Mouse (Mus musculus) CH12F3 (cell line): ENCODE measurements around the gene Mag.
"Not testable (repeated sequence)": the region's sequence is repeated elsewhere in the genome, so short reads cannot be mapped to it uniquely, and the experiment has no call there.

Experiments used
- in situ Hi-C: fragments of 300-500 bp; cut with MboI; formaldehyde crosslinking; loops from 2 replicates; pipeline ENCODE4 v1.14.3; 2020; ENCODE audit warnings: low sequenced_read_pairs

Gene Mag

DNA sequence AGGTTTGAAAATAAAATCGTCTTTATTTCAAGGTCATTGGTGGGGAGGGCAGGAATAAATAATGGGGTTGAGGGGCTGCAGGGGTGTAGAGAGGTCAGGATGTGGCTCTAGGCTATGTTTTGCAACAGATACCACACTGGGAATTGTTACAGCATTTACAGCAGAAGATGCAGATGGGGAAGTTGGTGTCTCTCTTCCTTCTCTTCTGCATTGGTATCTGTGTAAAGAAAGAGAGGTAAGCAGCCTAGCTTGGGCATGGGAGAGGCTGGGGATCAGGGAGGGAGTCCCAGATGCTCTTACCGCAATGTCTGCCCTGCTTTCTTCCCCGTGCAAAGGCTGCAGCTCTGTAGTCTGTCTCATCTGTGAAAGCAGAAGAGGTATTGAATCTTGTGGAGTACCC lies 27.7 kb upstream of the Mag start:
- in situ Hi-C loops = not testable (repeated sequence)

DNA sequence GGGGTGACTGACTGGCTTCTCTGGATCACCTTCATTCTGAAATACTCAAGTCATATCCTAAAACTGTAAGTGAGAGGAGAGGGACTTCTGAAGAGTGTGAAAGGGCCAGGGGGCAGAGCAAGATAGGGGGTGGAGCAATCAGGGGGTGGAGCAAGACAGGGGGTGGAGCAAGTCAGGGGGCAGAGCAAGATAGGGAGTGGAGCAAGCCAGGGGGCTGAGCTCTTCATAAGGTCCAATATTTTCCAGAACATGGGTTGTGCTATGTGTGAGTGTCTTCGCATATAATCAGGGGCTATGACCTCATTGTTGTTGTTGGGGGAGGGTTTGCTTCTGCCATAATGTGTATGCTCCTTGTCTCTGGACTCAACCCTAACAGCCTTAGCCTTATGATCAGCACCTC lies 25.4 kb upstream of the Mag start:
- in situ Hi-C loops = not testable (repeated sequence)

DNA sequence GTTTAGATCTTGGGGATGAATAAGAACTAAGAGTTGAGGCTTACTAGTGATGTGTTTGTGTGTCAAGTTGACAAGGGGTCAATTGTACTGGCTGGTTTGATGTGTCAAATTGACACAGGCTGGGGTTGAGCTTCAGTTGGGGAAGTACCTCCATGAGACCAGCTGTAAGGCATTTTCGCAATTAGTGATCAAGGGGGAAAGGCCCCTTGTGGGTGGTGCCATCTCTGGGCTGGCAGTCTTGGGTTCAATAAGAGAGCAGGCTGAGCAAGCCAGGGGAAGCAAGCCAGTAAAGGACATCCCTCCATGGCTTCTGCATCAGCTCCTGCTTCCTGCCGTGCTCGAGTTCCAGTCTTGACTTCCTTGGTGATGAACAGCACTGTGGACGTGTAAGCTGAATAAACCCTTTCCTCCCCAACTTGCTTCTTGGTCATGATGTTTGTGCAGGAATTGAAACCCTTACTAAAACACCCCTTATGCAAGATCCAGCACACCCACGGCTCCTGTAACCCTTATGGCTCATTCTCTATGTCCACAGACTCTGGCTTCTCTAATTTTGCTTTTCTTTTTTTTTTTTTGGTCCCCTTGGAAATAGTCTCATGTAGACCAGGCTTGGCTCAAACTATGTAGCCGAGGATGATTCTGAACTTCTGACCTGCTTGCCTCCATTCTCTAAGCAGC lies 20.9 kb upstream of the Mag start:
- in situ Hi-C loops = not testable (repeated sequence)

DNA sequence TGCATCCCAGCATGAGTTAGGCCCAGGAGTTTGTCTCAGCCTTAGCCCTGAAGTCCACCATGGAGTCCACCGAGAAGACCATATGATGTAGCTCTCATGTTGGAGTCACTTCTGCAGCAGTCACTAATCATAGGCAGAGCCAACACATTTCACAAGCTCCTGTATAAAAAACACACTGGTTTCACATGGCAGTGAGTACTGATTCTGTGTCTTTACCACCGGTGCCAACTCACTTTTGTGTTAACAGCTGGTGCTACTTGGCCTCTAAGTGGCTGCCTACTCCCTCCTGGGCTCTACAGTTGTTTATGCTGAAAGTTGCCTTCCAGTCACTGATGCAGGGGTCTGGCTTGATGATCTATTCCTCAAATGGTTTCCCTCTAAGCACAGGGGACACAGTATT lies 9.9 kb upstream of the Mag start, which contains the start of gene Hamp2:
Hamp2 (minus strand) TSS at position 101 of the 400 bp plus-strand sequence.
- in situ Hi-C loops = not testable (repeated sequence)

DNA sequence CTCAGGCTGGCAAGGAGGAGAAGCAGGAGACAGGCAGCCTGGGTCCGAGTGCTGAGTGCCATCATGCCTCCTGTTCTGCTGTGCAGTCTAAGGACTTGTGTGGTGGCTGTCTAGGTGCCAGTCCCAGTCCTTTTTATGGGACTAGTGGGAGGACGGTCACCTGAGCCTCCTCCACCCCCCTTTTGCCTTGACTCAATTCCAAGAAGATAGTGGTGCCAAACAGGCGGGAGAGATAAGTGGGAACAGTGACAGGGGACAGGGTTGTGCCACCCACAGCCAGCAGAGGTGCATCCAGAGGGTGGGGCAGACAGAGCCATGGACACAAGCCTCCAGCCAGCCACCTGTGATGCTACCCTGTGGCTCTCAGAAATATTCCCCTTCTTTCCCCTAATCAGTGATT lies 9.4 kb upstream of the Mag start:
- in situ Hi-C loops = no loop called here

- in situ Hi-C loops = not testable (repeated sequence)
Measured at GRCm38 (mm10) chr7:30922490-30922889, 7.8 kb upstream of the Mag start.

- in situ Hi-C loops = no loop called here
Measured at GRCm38 (mm10) chr7:30920217-30920616, 5.5 kb upstream of the Mag start.

DNA sequence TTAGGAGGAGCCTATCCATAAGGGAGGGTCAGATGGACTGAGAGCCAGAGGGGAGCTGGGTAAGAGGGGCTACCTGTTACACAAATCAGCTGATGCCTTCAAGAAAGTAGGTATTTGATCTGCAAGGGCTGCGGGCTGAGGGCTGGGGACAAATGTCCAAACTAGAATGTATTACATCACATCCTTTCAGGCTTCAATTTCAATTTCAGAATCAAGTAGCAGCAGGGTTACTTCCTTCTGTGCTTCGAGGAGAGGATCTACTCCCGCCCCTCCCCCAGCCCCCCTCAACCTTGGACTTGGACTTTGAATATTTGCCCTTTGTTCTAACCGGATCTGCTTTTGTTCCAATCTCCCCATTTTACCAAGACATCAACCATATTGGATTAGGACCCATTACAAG lies 2.5 kb upstream of the Mag start:
- in situ Hi-C loops = no loop called here

DNA sequence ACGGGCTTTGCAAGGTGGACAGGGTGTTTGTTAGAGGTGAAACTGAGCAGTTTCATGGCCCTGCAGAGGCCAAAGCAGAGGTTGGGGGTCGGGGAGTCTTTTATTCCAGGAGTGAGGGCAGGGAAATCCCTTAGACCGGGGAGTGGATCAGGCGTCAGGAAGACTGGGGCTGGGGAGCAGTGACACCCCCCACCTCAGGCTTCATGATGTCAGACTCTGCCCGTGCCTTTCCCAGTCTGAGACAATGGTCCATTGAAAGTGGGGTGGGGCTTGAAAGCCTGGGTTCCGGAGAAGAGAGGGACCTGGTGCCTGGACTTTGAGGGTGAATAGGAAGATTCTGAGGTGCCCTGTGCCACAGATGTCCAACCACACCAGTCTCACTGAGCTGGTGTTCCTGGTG lies 2.0 kb upstream of the Mag start:
- in situ Hi-C loops = no loop called here

- in situ Hi-C loops = no loop called here
Measured at GRCm38 (mm10) chr7:30909773-30910172, 4.9 kb downstream of the Mag start.

- in situ Hi-C loops = no loop called here
Measured at GRCm38 (mm10) chr7:30908992-30909431, 5.7 kb downstream of the Mag start.

GRCm38 (mm10) chr7:30908277-30908991 lies 6.2 kb downstream of the Mag start:
- in situ Hi-C loops = no loop called here

GRCm38 (mm10) chr7:30904042-30904441 lies 10.6 kb downstream of the Mag start:
- in situ Hi-C loops = no loop called here

DNA sequence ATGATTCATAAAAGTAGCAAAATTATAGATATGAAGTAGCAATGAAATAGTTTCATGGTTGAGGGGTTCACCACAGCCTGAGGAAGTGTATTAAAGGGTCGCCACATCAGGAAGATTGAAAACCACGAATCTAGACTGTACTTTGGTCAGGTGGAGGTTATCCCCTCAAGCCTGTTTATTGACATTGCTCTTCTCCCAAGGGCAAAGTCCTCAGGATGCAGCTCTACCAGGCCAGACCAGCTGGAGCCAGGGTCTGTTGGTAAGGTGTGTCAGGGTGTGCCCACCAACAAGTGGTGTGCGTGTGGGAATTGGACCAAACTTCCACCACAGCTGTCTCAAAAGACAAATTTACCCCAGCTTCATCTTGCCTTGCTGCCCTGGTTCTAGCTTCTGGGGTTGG lies 19.5 kb downstream of the Mag start:
- in situ Hi-C loops = no loop called here

DNA sequence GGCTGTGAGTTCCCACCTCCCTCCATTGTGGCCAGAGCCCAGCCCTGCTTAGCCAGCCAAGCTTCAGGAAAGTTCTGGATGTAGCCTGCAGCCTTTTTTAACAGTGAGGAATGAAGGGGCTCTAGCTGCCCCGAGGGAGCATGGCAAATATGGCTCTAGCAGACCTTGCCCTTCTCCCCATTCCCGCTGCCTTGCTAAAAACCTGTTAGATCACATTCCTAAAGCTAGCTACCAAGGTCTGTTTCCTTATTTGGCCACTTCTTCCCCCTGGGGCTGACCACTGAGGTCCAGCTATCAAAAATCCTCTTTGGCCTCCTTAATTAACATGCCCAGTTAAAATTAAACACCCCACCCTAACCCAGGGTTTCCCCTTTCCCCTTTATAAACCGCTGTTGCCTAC lies 22.2 kb downstream of the Mag start:
- in situ Hi-C loops = no loop called here

GRCm38 (mm10) chr7:30891746-30892145 lies 22.9 kb downstream of the Mag start:
- in situ Hi-C loops = no loop called here

DNA sequence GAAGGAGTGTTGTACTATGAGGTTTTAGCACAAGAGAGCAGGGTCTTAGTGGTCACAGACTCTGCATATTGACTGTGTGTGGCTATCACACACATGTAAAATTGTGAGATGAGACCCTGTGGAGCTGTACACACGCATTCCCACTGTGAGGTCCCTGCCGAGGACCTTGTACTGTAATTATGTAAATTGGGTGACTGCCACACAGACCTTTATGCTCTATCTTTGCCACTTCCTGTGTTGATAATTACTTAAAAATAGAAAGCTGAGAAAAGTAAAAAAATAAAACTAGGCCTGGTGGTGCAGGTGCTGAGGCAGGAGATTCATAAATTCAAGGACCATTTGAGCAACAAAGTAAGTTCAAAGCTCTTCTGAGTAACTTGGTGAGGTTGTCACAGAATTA lies 24.0 kb downstream of the Mag start:
- in situ Hi-C loops = no loop called here

DNA sequence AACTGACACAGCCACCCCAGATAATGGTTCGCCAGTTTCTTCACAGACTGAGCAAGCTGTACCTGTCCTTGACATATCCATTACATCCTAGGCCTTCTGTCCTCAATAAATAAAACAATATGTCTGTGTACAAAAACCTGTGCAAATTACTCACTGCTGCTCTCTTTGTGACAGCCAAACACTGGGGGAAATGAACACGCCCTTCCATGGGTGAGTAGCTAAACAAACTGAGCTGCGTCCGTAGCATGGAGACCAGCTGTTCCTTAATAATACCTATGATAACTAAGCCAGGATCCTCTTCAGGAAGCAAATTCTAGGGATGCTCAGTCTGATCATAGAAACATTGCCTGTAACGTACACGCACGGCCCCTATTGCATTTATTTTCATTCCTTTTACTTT lies 25.9 kb downstream of the Mag start:
- in situ Hi-C loops = no loop called here

DNA sequence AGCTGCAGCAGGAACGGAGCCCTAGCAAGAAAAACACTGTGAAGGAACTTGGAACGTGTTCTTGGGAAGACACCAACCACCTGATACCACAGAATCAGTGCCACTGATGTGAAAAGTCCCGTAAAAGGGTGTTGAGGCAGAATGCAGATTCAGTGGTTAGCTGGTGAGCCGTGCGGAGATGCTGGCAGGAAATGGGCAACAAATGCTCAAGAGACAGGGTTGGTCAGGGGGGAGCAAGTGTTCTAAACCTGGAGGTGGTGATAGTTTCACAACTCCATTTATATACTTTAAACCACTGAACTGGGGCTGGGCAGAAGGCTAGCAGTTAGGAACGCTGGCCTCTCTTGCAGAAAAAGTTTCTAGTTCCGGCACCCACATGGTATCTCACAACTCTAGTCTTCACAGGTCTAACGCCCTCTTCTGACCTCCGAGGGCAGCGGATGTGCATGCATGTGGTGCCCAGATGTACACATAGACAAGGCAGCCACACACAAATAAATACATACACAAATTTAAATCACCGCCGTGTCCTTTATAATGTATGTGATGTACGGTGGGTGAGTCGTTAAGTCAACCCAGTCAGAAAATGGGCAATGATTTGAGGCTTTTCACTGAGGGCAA lies 27.0 kb downstream of the Mag start:
- in situ Hi-C loops = no loop called here

- in situ Hi-C loops = no loop called here
Measured at GRCm38 (mm10) chr7:30886852-30887251, 27.8 kb downstream of the Mag start.

DNA sequence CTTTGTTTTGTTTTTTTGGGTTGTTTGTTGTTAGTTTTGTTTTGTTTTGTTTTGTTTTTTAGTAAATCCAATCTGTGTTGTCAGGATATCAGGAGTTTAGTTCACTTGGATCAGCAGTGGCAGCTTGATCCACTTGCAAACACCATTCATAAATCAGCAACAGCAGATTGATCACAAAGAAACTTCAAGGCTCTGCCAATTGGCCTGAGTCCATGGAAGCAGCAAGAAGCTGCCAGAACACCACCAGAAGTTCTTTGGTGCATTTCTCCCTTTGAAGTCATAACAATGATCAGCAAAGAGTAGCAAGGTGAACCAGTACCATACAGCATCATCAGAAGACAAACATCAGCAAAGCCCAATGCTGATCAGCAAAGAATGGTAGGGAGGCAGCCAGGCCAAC lies 30.6 kb downstream of the Mag start:
- in situ Hi-C loops = no loop called here

GRCm38 (mm10) chr7:30881367-30881766 lies 33.3 kb downstream of the Mag start:
- in situ Hi-C loops = no loop called here
